Mouse (Mus musculus): ENCODE data around the gene Eng. TPM values are rescaled to one million over a fixed set of nuclear protein-coding genes. Genes with fewer than 3 reads are reported as not detected.

Gene Eng
- polyA plus RNA-seq, 1 experiment = 31.6 TPM

DNA sequence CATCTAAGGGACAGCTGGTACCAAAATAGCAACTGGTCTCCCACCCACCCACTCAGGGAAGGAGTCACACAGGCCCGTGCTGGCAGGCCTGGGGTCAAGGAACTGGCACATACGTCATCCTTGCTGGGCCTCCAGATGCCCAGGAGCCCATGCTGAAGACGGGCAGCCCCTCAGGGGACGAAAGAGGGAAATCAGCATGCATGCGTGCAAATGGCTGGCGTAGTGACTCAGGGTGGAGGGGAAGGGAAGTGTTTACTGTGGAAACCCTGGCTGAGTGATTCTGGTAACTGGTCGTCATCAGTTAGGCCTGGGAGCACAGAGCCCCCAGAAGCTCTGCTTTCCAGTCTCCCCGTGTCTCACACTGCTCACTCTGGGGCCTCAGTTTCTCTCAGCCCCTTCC is 18.9 kb downstream of the Eng start:
- H3K27ac ChIP-seq (ENCODE audit: insufficient read depth, low read length) = no peak overlapping the region
- no peak overlapping the region for H3K4me3 ChIP-seq (replicated peaks; ENCODE audit: insufficient read depth, low read depth, low read length)
- DNase-seq = no peak
- H3K4me1 ChIP-seq (ENCODE audit: control insufficient read depth, insufficient read depth, low read length) = no peaks in the 10 kb centered on the region
- no peak for TF ChIP-seq POLR2A (IDR thresholded peaks at IDR 0.05; ENCODE audit: borderline replicate concordance, insufficient read depth, low read length)
- TF ChIP-seq CTCF (IDR thresholded peaks at IDR 0.05; ENCODE audit: borderline replicate concordance, insufficient read depth, low read depth, low read length) = no peak
- H3K27me3 ChIP-seq (ENCODE audit: control insufficient read depth, insufficient read depth, low read length) = no peaks in the 10 kb centered on the region
- WGBS = 51% methylated on average over 8 of the region's 8 CpGs

- H3K4me3 ChIP-seq (replicated peaks; ENCODE audit: insufficient read depth, low read depth, low read length) = no peak overlapping the region
- no peaks in the 10 kb centered on the region for H3K4me1 ChIP-seq (ENCODE audit: control insufficient read depth, insufficient read depth, low read length)
- 85% methylated on average over 6 of the region's 6 CpGs for WGBS
- H3K27ac ChIP-seq (ENCODE audit: insufficient read depth, low read length) = no peak overlapping the region
- no peak for DNase-seq
- no peaks in the 10 kb centered on the region for H3K27me3 ChIP-seq (ENCODE audit: control insufficient read depth, insufficient read depth, low read length)
- TF ChIP-seq CTCF (IDR thresholded peaks at IDR 0.05; ENCODE audit: borderline replicate concordance, insufficient read depth, low read depth, low read length) (no peak), POLR2A (IDR thresholded peaks at IDR 0.05; ENCODE audit: borderline replicate concordance, insufficient read depth, low read length) (no peak)
Measured at GRCm38 (mm10) chr2:32665853-32666252, 19.5 kb downstream of the Eng start.

DNA sequence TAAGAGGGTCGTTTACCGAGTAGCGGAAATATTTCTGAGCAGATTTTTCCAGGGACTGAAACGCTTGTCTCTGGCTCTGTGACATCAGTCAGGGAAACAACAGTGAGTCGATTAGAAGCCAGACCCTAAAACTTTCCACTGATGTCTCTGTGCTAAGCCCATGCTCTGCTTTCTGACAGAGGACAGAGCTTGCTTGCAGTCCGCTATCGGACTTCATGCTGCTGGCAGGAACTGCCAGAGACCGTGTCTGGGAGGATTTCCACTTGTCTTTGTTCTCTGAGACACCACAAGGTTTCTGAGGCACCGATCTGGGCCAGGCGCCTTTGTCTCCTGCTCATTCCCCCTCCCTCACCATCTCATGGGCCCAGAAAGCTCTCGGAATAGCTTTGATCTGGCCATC is 21.4 kb downstream of the Eng start:
- Histone ChIP-seq H3K4me3 (replicated peaks; ENCODE audit: insufficient read depth, low read depth, low read length) (no peak overlapping the region), H3K27ac (ENCODE audit: insufficient read depth, low read length) (no peak overlapping the region)
- WGBS = 24% methylated on average over 11 of the region's 11 CpGs

GRCm38 (mm10) chr2:32668176-32668575 is 21.8 kb downstream of the Eng start:
- Histone ChIP-seq H3K4me1 (ENCODE audit: control insufficient read depth, insufficient read depth, low read length) (no peaks in the 10 kb centered on the region), H3K27me3 (ENCODE audit: control insufficient read depth, insufficient read depth, low read length) (no peaks in the 10 kb centered on the region), H3K4me3 (replicated peaks; ENCODE audit: insufficient read depth, low read depth, low read length) (no peak overlapping the region), H3K27ac (ENCODE audit: insufficient read depth, low read length) (no peak overlapping the region)
- DNase-seq = no peak
- 43% methylated on average over 7 of the region's 7 CpGs for WGBS
- TF ChIP-seq POLR2A (IDR thresholded peaks at IDR 0.05; ENCODE audit: borderline replicate concordance, insufficient read depth, low read length) = no peak
- no peak for TF ChIP-seq CTCF (IDR thresholded peaks at IDR 0.05; ENCODE audit: borderline replicate concordance, insufficient read depth, low read depth, low read length)

More for the DNA sequence above, 21.4 kb downstream of the Eng start:
- TF ChIP-seq CTCF (IDR thresholded peaks at IDR 0.05; ENCODE audit: borderline replicate concordance, insufficient read depth, low read depth, low read length) (no peak), POLR2A (IDR thresholded peaks at IDR 0.05; ENCODE audit: borderline replicate concordance, insufficient read depth, low read length) (no peak)
- no peak for DNase-seq
- H3K27me3 ChIP-seq (ENCODE audit: control insufficient read depth, insufficient read depth, low read length) = no peaks in the 10 kb centered on the region
- H3K4me1 ChIP-seq (ENCODE audit: control insufficient read depth, insufficient read depth, low read length) = no peaks in the 10 kb centered on the region

- no peak for TF ChIP-seq CTCF (IDR thresholded peaks at IDR 0.05; ENCODE audit: borderline replicate concordance, insufficient read depth, low read depth, low read length)
- no peak for TF ChIP-seq POLR2A (IDR thresholded peaks at IDR 0.05; ENCODE audit: borderline replicate concordance, insufficient read depth, low read length)
- Histone ChIP-seq H3K27me3 (ENCODE audit: control insufficient read depth, insufficient read depth, low read length) (no peaks in the 10 kb centered on the region), H3K4me3 (replicated peaks; ENCODE audit: insufficient read depth, low read depth, low read length) (no peak overlapping the region), H3K4me1 (ENCODE audit: control insufficient read depth, insufficient read depth, low read length) (no peaks in the 10 kb centered on the region), H3K27ac (ENCODE audit: insufficient read depth, low read length) (no peak overlapping the region)
- DNase-seq = no peak
- 83% methylated on average over 3 of the region's 3 CpGs for WGBS
Measured at GRCm38 (mm10) chr2:32669876-32670275, 23.5 kb downstream of the Eng start.

- H3K27ac ChIP-seq (ENCODE audit: insufficient read depth, low read length) = no peak overlapping the region
- DNase-seq = no peak
- WGBS = 81% methylated on average over 9 of the region's 9 CpGs
- no peak overlapping the region for H3K4me3 ChIP-seq (replicated peaks; ENCODE audit: insufficient read depth, low read depth, low read length)
- H3K4me1 ChIP-seq (ENCODE audit: control insufficient read depth, insufficient read depth, low read length) = no peaks in the 10 kb centered on the region
- TF ChIP-seq POLR2A (IDR thresholded peaks at IDR 0.05; ENCODE audit: borderline replicate concordance, insufficient read depth, low read length) (no peak), CTCF (IDR thresholded peaks at IDR 0.05; ENCODE audit: borderline replicate concordance, insufficient read depth, low read depth, low read length) (no peak)
- no peaks in the 10 kb centered on the region for H3K27me3 ChIP-seq (ENCODE audit: control insufficient read depth, insufficient read depth, low read length)
Measured at GRCm38 (mm10) chr2:32671147-32671546, 24.8 kb downstream of the Eng start.

- H3K27me3 ChIP-seq (ENCODE audit: control insufficient read depth, insufficient read depth, low read length) = no peaks in the 10 kb centered on the region
- WGBS = 71% methylated on average over 9 of the region's 9 CpGs
- DNase-seq = no peak
Measured at GRCm38 (mm10) chr2:32671907-32672595, 25.7 kb downstream of the Eng start.

DNA sequence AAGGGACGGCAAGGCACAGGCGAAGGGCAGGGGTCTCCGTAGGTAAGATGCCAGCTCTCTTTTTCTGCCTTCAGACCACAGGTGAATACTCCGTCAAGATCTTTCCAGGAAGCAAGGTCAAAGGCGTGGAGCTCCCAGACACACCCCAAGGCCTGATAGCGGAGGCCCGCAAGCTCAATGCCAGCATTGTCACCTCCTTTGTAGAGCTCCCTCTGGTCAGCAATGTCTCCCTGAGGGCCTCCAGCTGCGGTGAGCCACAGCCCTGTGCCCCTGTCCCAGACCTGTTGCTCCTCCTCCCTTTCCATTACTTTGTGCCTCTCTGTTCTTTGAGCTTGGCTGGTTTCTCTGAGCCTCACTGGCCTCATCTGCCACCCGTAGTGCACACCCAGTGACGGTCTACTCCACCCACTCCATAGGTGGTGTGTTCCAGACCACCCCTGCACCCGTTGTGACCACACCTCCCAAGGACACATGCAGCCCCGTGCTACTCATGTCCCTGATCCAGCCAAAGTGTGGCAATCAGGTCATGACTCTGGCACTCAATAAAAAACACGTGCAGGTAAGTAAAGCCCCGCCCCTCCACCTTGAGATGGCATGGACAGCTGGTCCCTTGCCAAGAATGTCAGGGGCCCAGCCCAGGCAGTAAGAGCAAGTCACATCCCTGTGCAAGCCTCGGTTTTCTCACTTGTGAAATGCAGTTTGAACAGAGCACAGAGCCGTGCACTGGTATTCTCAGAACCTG is 27.0 kb downstream of the Eng start:
- H3K27me3 ChIP-seq (ENCODE audit: control insufficient read depth, insufficient read depth, low read length) = no peaks in the 10 kb centered on the region
- DNase-seq = no peak
- 77% methylated on average over 16 of the region's 16 CpGs for WGBS
- TF ChIP-seq CTCF (IDR thresholded peaks at IDR 0.05; ENCODE audit: borderline replicate concordance, insufficient read depth, low read depth, low read length) (no peak), POLR2A (IDR thresholded peaks at IDR 0.05; ENCODE audit: borderline replicate concordance, insufficient read depth, low read length) (no peak)
- H3K4me1 ChIP-seq (ENCODE audit: control insufficient read depth, insufficient read depth, low read length) = no peaks in the 10 kb centered on the region
- H3K27ac ChIP-seq (ENCODE audit: insufficient read depth, low read length) = no peak overlapping the region
- H3K4me3 ChIP-seq (replicated peaks; ENCODE audit: insufficient read depth, low read depth, low read length) = no peak overlapping the region

More at GRCm38 (mm10) chr2:32671907-32672595, 25.7 kb downstream of the Eng start:
- no peak overlapping the region for H3K27ac ChIP-seq (ENCODE audit: insufficient read depth, low read length)
- no peaks in the 10 kb centered on the region for H3K4me1 ChIP-seq (ENCODE audit: control insufficient read depth, insufficient read depth, low read length)
- no peak overlapping the region for H3K4me3 ChIP-seq (replicated peaks; ENCODE audit: insufficient read depth, low read depth, low read length)
- TF ChIP-seq POLR2A (IDR thresholded peaks at IDR 0.05; ENCODE audit: borderline replicate concordance, insufficient read depth, low read length) = no peak
- TF ChIP-seq CTCF (IDR thresholded peaks at IDR 0.05; ENCODE audit: borderline replicate concordance, insufficient read depth, low read depth, low read length) = no peak
